Mouse (Mus musculus) megakaryocyte-erythroid progenitor cell, adult 5-6 weeks (primary cell): ENCODE data around the gene Gm45808. TPM values are rescaled to one million over a fixed set of nuclear protein-coding genes. Genes with fewer than 3 reads are reported as not detected.

Source experiments
- ATAC-seq: replicated peaks from 2 replicates; pipeline ENCODE4 v1.8.0; 2016; ENCODE audit warnings: mild to moderate bottlenecking, inconsistent platforms; ENCODE audit not compliant: severe bottlenecking, poor library complexity, low FRiP score, low TSS enrichment
- total RNA-seq, 2 experiments: library from RNA; stranded (forward) in 1 of 2; stranded (reverse) in 1 of 2; fragments of 200-1000, 215-1000 nt in 1 of 2; fragments of >200 nt in 1 of 2; fragmentation: Nextera tagmentation in 1 of 2; gene quantifications; 2 replicates each; pipeline ENCODE4 v1.2.3; 2014 to 2017

Gene Gm45808
- total RNA-seq, 2 experiments from 2014 or later, result not detected

GRCm38 (mm10) chr7:45420615-45420919 lies 66.0 kb downstream of the Gm45808 start, which contains the start of gene Lhb:
Gene Lhb, plus strand, starts transcription at chr7:45420820.
- no peak for ATAC-seq

- no peak for ATAC-seq
Measured at GRCm38 (mm10) chr7:45419859-45420614, 66.6 kb downstream of the Gm45808 start.

GRCm38 (mm10) chr7:45417962-45418492 lies 68.6 kb downstream of the Gm45808 start:
- ATAC-seq, result no peak

Other genes with a start within 250 kb of the Gm45808 start
Only the 30 nearest of the 36 such genes appear.
- not detected in 2 replicates for gene Slc6a21, start 209.3 kb downstream of the Gm45808 start, total RNA-seq (2014; fragmentation: Nextera tagmentation)
- not detected in 2 replicates for gene Slc6a21, start 209.3 kb downstream of the Gm45808 start, total RNA-seq (2017)
- 0.22 and 0.54 TPM in 2 replicates for gene Trpm4, start 153.0 kb downstream of the Gm45808 start, total RNA-seq (2014; fragmentation: Nextera tagmentation)
- gene Trpm4, start 153.0 kb downstream of the Gm45808 start, total RNA-seq (2017), result 0.11 TPM in 1 of 2 replicates, not detected in the other
- gene Hrc, start 151.5 kb downstream of the Gm45808 start, total RNA-seq (2014; fragmentation: Nextera tagmentation), result not detected in 2 replicates
- gene Hrc, start 151.5 kb downstream of the Gm45808 start, total RNA-seq (2017), result not detected in 2 replicates
- 0.42 TPM in 1 of 2 replicates, not detected in the other for gene Ppfia3, start 119.8 kb downstream of the Gm45808 start, total RNA-seq (2014; fragmentation: Nextera tagmentation)
- gene Ppfia3, start 119.8 kb downstream of the Gm45808 start, total RNA-seq (2017), result 0.80 TPM in 1 of 2 replicates, not detected in the other
- 2.4 and 2.6 TPM in 2 replicates for gene Lin7b, start 116.2 kb downstream of the Gm45808 start, total RNA-seq (2014; fragmentation: Nextera tagmentation)
- gene Lin7b, start 116.2 kb downstream of the Gm45808 start, total RNA-seq (2017), result not detected in 2 replicates
- gene Snrnp70, start 91.1 kb downstream of the Gm45808 start, total RNA-seq (2014; fragmentation: Nextera tagmentation), result 350 and 415 TPM in 2 replicates
- gene Snrnp70, start 91.1 kb downstream of the Gm45808 start, total RNA-seq (2017), result 478 and 585 TPM in 2 replicates
- not detected in 2 replicates for gene Kcna7, start 81.2 kb downstream of the Gm45808 start, total RNA-seq (2014; fragmentation: Nextera tagmentation)
- not detected in 2 replicates for gene Kcna7, start 81.2 kb downstream of the Gm45808 start, total RNA-seq (2017)
- gene Ntf5, start 73.1 kb downstream of the Gm45808 start, total RNA-seq (2014; fragmentation: Nextera tagmentation), result not detected in 2 replicates
- gene Ntf5, start 73.1 kb downstream of the Gm45808 start, total RNA-seq (2017), result not detected in 2 replicates
- gene Lhb, start 66.0 kb downstream of the Gm45808 start, total RNA-seq (2014; fragmentation: Nextera tagmentation), result not detected in 2 replicates
- not detected in 2 replicates for gene Lhb, start 66.0 kb downstream of the Gm45808 start, total RNA-seq (2017)
- gene Gys1, start 52.0 kb downstream of the Gm45808 start, total RNA-seq (2014; fragmentation: Nextera tagmentation), result 5.9 and 6.2 TPM in 2 replicates
- 3.4 and 4.6 TPM in 2 replicates for gene Gys1, start 52.0 kb downstream of the Gm45808 start, total RNA-seq (2017)
- 171 and 179 TPM in 2 replicates for gene Ruvbl2, start 48.7 kb downstream of the Gm45808 start, total RNA-seq (2014; fragmentation: Nextera tagmentation)
- 185 and 236 TPM in 2 replicates for gene Ruvbl2, start 48.7 kb downstream of the Gm45808 start, total RNA-seq (2017)
- 1,148 and 1,512 TPM in 2 replicates for gene Ftl1, start 26.9 kb downstream of the Gm45808 start, total RNA-seq (2014; fragmentation: Nextera tagmentation)
- 490 and 578 TPM in 2 replicates for gene Ftl1, start 26.9 kb downstream of the Gm45808 start, total RNA-seq (2017)
- 60.7 and 75.9 TPM in 2 replicates for gene Bax, start 19.9 kb downstream of the Gm45808 start, total RNA-seq (2014; fragmentation: Nextera tagmentation)
- gene Bax, start 19.9 kb downstream of the Gm45808 start, total RNA-seq (2017), result 38.8 and 40.8 TPM in 2 replicates
- 0.42 TPM in 1 of 2 replicates, not detected in the other for gene Tulp2, start 4.9 kb downstream of the Gm45808 start, total RNA-seq (2014; fragmentation: Nextera tagmentation)
- gene Tulp2, start 4.9 kb downstream of the Gm45808 start, total RNA-seq (2017), result 0.19 TPM in 1 of 2 replicates, not detected in the other
- 1.9 and 2.5 TPM in 2 replicates for gene Dhdh, start 2.0 kb upstream of the Gm45808 start, total RNA-seq (2014; fragmentation: Nextera tagmentation)
- 1.8 and 3.5 TPM in 2 replicates for gene Dhdh, start 2.0 kb upstream of the Gm45808 start, total RNA-seq (2017)
- gene Nucb1, start 23.6 kb upstream of the Gm45808 start, total RNA-seq (2014; fragmentation: Nextera tagmentation), result 100 and 140 TPM in 2 replicates
- 285 and 323 TPM in 2 replicates for gene Nucb1, start 23.6 kb upstream of the Gm45808 start, total RNA-seq (2017)
- gene Ppp1r15a, start 39.5 kb upstream of the Gm45808 start, total RNA-seq (2014; fragmentation: Nextera tagmentation), result 35.5 and 79.3 TPM in 2 replicates
- gene Ppp1r15a, start 39.5 kb upstream of the Gm45808 start, total RNA-seq (2017), result 161 and 186 TPM in 2 replicates
- 0.27 TPM in 1 of 2 replicates, not detected in the other for gene Plekha4, start 39.5 kb upstream of the Gm45808 start, total RNA-seq (2014; fragmentation: Nextera tagmentation)
- gene Plekha4, start 39.5 kb upstream of the Gm45808 start, total RNA-seq (2017), result not detected in 2 replicates
- not detected in 2 replicates for gene Hsd17b14, start 68.1 kb upstream of the Gm45808 start, total RNA-seq (2014; fragmentation: Nextera tagmentation)
- not detected in 2 replicates for gene Hsd17b14, start 68.1 kb upstream of the Gm45808 start, total RNA-seq (2017)
- 81.0 and 92.5 TPM in 2 replicates for gene Bcat2, start 83.3 kb upstream of the Gm45808 start, total RNA-seq (2014; fragmentation: Nextera tagmentation)
- gene Bcat2, start 83.3 kb upstream of the Gm45808 start, total RNA-seq (2017), result 23.3 and 50.0 TPM in 2 replicates
- gene Fgf21, start 128.7 kb upstream of the Gm45808 start, total RNA-seq (2014; fragmentation: Nextera tagmentation), result not detected in 2 replicates
- gene Fgf21, start 128.7 kb upstream of the Gm45808 start, total RNA-seq (2017), result not detected in 2 replicates
- not detected in 2 replicates for gene Fut1, start 130.5 kb upstream of the Gm45808 start, total RNA-seq (2014; fragmentation: Nextera tagmentation)
- not detected in 2 replicates for gene Fut1, start 130.5 kb upstream of the Gm45808 start, total RNA-seq (2017)
- gene Izumo1, start 135.0 kb upstream of the Gm45808 start, total RNA-seq (2014; fragmentation: Nextera tagmentation), result not detected in 2 replicates
- not detected in 2 replicates for gene Izumo1, start 135.0 kb upstream of the Gm45808 start, total RNA-seq (2017)
- gene Rasip1, start 140.7 kb upstream of the Gm45808 start, total RNA-seq (2014; fragmentation: Nextera tagmentation), result not detected in 2 replicates
- not detected in 2 replicates for gene Rasip1, start 140.7 kb upstream of the Gm45808 start, total RNA-seq (2017)
- gene Mamstr, start 153.2 kb upstream of the Gm45808 start, total RNA-seq (2014; fragmentation: Nextera tagmentation), result not detected in 2 replicates
- gene Mamstr, start 153.2 kb upstream of the Gm45808 start, total RNA-seq (2017), result not detected in 2 replicates
- gene Fut2, start 179.6 kb upstream of the Gm45808 start, total RNA-seq (2014; fragmentation: Nextera tagmentation), result not detected in 2 replicates
- not detected in 2 replicates for gene Fut2, start 179.6 kb upstream of the Gm45808 start, total RNA-seq (2017)
- gene Ntn5, start 197.2 kb upstream of the Gm45808 start, total RNA-seq (2014; fragmentation: Nextera tagmentation), result not detected in 2 replicates
- gene Ntn5, start 197.2 kb upstream of the Gm45808 start, total RNA-seq (2017), result not detected in 2 replicates
- not detected in 2 replicates for gene Sec1, start 207.6 kb upstream of the Gm45808 start, total RNA-seq (2014; fragmentation: Nextera tagmentation)
- gene Sec1, start 207.6 kb upstream of the Gm45808 start, total RNA-seq (2017), result not detected in 2 replicates
- gene Car11, start 213.0 kb upstream of the Gm45808 start, total RNA-seq (2014; fragmentation: Nextera tagmentation), result not detected in 2 replicates
- not detected in 2 replicates for gene Car11, start 213.0 kb upstream of the Gm45808 start, total RNA-seq (2017)
- gene Dbp, start 218.3 kb upstream of the Gm45808 start, total RNA-seq (2014; fragmentation: Nextera tagmentation), result 7.1 and 9.1 TPM in 2 replicates
- gene Dbp, start 218.3 kb upstream of the Gm45808 start, total RNA-seq (2017), result 5.6 and 6.2 TPM in 2 replicates